Mouse (Mus musculus) liver, adult 10 weeks (tissue): ENCODE results near the gene Cox7a1. TPM values are rescaled to one million over a fixed set of nuclear protein-coding genes. Genes with fewer than 3 reads are reported as not detected.

Experiments
- polyA plus RNA-seq: library from polyadenylated mRNA; stranded (reverse); fragments of 350-450 nt; fragmentation: Illumina TruSeq; extraction: RNeasy Lipid Tissue Mini Kit (QIAGEN cat#74804); gene quantifications from one replicate; pipeline ENCODE4 v1.2.3, GENCODE M21; 2014; ENCODE audit warnings: low read depth, low replicate concordance

Gene Cox7a1
- polyA plus RNA-seq = not detected

GRCm38 (mm10) chr7:30183879-30184289 lies at the start of gene Cox7a1:
TSS of gene Cox7a1 (plus strand) at chr7:30184144.

GRCm38 (mm10) chr7:30169583-30170282 lies 14.2 kb upstream of the Cox7a1 start, which contains the start of gene Zfp146:
TSS of gene Zfp146 (minus strand) at chr7:30169750.

GRCm38 (mm10) chr7:30198481-30198971 lies 14.6 kb downstream of the Cox7a1 start, which contains the start of gene Capns1:
TSS of gene Capns1 (minus strand) at chr7:30198811.

GRCm38 (mm10) chr7:30231669-30232454 lies 47.9 kb downstream of the Cox7a1 start, which contains the start of the genes Polr2i and Tbcb:
TSS of gene Polr2i (plus strand) at chr7:30231948.
TSS of gene Tbcb (minus strand) at chr7:30232272.

GRCm38 (mm10) chr7:30235625-30236024 lies 51.7 kb downstream of the Cox7a1 start, which contains the start of gene Ovol3:
TSS of gene Ovol3 (minus strand) at chr7:30235725.

Other genes starting within 250 kb of the Cox7a1 start
- gene Zfp74, start 230.1 kb upstream of the Cox7a1 start, polyA plus RNA-seq = 3.9 TPM
- 4.3 TPM for gene Zfp568, start 200.2 kb upstream of the Cox7a1 start, polyA plus RNA-seq
- 1.3 TPM for gene Zfp14, start 132.8 kb upstream of the Cox7a1 start, polyA plus RNA-seq
- not detected for gene Zfp82, start 111.2 kb upstream of the Cox7a1 start, polyA plus RNA-seq
- gene Gm26920, start 93.7 kb upstream of the Cox7a1 start, polyA plus RNA-seq = not detected
- gene Zfp566, start 93.6 kb upstream of the Cox7a1 start, polyA plus RNA-seq = 0.61 TPM
- gene Zfp260, start 89.4 kb upstream of the Cox7a1 start, polyA plus RNA-seq = 42.8 TPM
- not detected for gene Zfp382, start 62.2 kb upstream of the Cox7a1 start, polyA plus RNA-seq
- 14.9 TPM for gene Zfp146, start 14.4 kb upstream of the Cox7a1 start, polyA plus RNA-seq
- 38.4 TPM for gene Capns1, start 14.7 kb downstream of the Cox7a1 start, polyA plus RNA-seq
- gene Polr2i, start 47.8 kb downstream of the Cox7a1 start, polyA plus RNA-seq = 3.8 TPM
- gene Tbcb, start 48.1 kb downstream of the Cox7a1 start, polyA plus RNA-seq = 5.2 TPM
- not detected for gene Ovol3, start 51.6 kb downstream of the Cox7a1 start, polyA plus RNA-seq
- not detected for gene Thap8, start 96.0 kb downstream of the Cox7a1 start, polyA plus RNA-seq
- gene Wdr62, start 96.3 kb downstream of the Cox7a1 start, polyA plus RNA-seq = 0.42 TPM
- 0.19 TPM for gene Clip3, start 107.6 kb downstream of the Cox7a1 start, polyA plus RNA-seq
- 1.9 TPM for gene Alkbh6, start 124.6 kb downstream of the Cox7a1 start, polyA plus RNA-seq
- gene Syne4, start 130.7 kb downstream of the Cox7a1 start, polyA plus RNA-seq = not detected
- 0.50 TPM for gene E130208F15Rik, start 137.6 kb downstream of the Cox7a1 start, polyA plus RNA-seq
- gene Sdhaf1, start 139.8 kb downstream of the Cox7a1 start, polyA plus RNA-seq = 2.9 TPM
- 0.85 TPM for gene Lrfn3, start 178.6 kb downstream of the Cox7a1 start, polyA plus RNA-seq
- 6.5 TPM for gene Tyrobp, start 229.6 kb downstream of the Cox7a1 start, polyA plus RNA-seq
- gene Hcst, start 235.7 kb downstream of the Cox7a1 start, polyA plus RNA-seq = not detected
- gene Nfkbid, start 237.6 kb downstream of the Cox7a1 start, polyA plus RNA-seq = not detected